Mouse (Mus musculus) hindbrain, embryonic 11.5 days (tissue): ENCODE measurements at regions not wholly inside any gene's neighbourhood (a gene's known extent, or its start where the extent isn't known, plus 50 kb on each side); places are given as distances from the start of the nearest gene placed in this dataset.
A peak's percentile ranks its signal among the peaks of the same experiment; 100 is the strongest.

Source experiments
- ATAC-seq: fragments of 200-750 bp; cut with Nextera tagmentation; 2 replicates; pipeline ENCODE4 v1.8.0; 2017; ENCODE audit warnings: mild to moderate bottlenecking, moderate TSS enrichment, moderate library complexity; ENCODE audit not compliant: low FRiP score
- DNase-seq: peaks from one replicate; pipeline ENCODE4 v3.0.0-alpha.2; 2015; ENCODE audit warnings: low spot score
- H3K27ac ChIP-seq: fragments of 300-500 bp; sonication (generic); 2 replicates; pipeline ENCODE4 v1.5.1; 2014; ENCODE audit warnings: mild to moderate bottlenecking, low read depth, low read length
- H3K27me3 ChIP-seq: fragments of 300-500 bp; sonication (generic); 2 replicates; pipeline ENCODE4 v1.6.1; 2014; ENCODE audit warnings: mild to moderate bottlenecking, low read length, moderate library complexity, mixed read lengths; ENCODE audit not compliant: control insufficient read depth, insufficient read depth
- H3K36me3 ChIP-seq: fragments of 300-500 bp; sonication (generic); 2 replicates; pipeline ENCODE4 v1.6.1; 2014; ENCODE audit warnings: mild to moderate bottlenecking, low read length, moderate library complexity, mixed read lengths; ENCODE audit not compliant: control insufficient read depth, insufficient read depth
- H3K4me1 ChIP-seq: fragments of 300-500 bp; sonication (generic); replicated peaks from 2 replicates; pipeline ENCODE4 v1.6.1; 2014; ENCODE audit warnings: low read length, mixed read lengths; ENCODE audit not compliant: control insufficient read depth, insufficient read depth
- H3K4me2 ChIP-seq: fragments of 300-500 bp; sonication (generic); replicated peaks from 2 replicates; pipeline ENCODE4 v1.6.1; 2014; ENCODE audit warnings: mild to moderate bottlenecking, low read depth, low read length
- H3K4me3 ChIP-seq: fragments of 300-500 bp; sonication (generic); 2 replicates; pipeline ENCODE4 v1.5.1; 2014; ENCODE audit warnings: low read depth, low read length
- H3K9ac ChIP-seq: fragments of 300-500 bp; sonication (generic); 2 replicates; pipeline ENCODE4 v1.6.1; 2014; ENCODE audit warnings: low read depth, low read length
- H3K9me3 ChIP-seq: fragments of 300-500 bp; sonication (generic); 2 replicates; pipeline ENCODE4 v1.6.1; 2016; ENCODE audit warnings: low read length; ENCODE audit not compliant: control insufficient read depth
- WGBS: fragments of 180-500 bp; shearing (Covaris S2); extraction: QIAGEN DNeasy Blood & Tissue Kit; methylation state at CpG from one replicate; pipeline ENCODE4 v1.1.7; 2014; 5-methylcytosine and 5-hydroxymethylcytosine counted together

DNA sequence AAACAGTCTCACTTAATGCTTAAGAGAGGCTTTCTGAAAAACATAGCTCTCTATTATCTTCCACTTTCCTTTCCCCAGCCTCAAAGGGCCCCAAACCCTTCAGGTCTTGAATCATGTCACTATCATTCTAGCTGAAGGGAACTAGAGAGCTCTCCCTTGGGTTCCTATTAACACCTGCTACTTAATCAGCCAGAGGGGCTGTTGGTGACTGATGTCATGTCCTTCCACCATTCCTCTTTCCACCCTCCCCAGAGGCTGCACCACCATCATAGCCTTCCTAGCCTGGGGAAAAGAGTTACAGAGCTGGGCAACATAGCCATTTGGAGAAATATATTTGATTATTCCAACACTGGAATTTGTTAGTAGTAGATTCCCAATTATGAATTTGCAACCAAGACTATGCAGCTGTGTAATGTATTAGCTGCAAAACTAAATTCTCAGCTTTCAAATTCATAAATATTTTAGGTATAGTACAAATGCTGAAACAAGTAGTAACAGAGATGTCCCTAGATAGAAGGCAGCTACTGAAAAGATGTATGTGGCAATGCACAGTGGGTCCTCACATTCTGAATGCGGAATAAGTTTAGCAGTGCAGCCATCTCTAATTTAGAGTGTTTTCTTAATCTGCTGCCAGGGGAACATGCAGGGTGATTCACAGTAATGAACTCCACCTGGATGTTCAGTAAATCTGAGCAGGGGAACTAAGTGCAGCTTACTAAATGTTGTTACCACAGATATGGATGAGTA lies 941.5 kb upstream of the Arrdc3 start:
- peak; percentile 66; the same call in 1 of the 2 replicates for ATAC-seq
- no peaks in the 10 kb centered on the region for H3K9me3 ChIP-seq
- no peak overlapping the region for H3K4me3 ChIP-seq
- H3K4me1 ChIP-seq = no peaks in the 10 kb centered on the region
- no peak overlapping the region for H3K27ac ChIP-seq
- no peaks in the 10 kb centered on the region for H3K27me3 ChIP-seq
- 77% methylated on average over 1 of the region's 1 CpGs for whole genome bisulfite sequencing
- H3K4me2 ChIP-seq = no peak overlapping the region
- H3K9ac ChIP-seq = no peak overlapping the region
- DNase-seq = peak; percentile 33
- no peaks in the 10 kb centered on the region for H3K36me3 ChIP-seq
